Mouse (Mus musculus): Measurements from ENCODE around the gene Abi3bp. TPM values are rescaled to one million over a fixed set of nuclear protein-coding genes. Genes with fewer than 3 reads are reported as not detected.

The Abi3bp gene
- total and polyA plus RNA-seq, 3 experiments = 0.03 TPM; not detected in 2

DNA sequence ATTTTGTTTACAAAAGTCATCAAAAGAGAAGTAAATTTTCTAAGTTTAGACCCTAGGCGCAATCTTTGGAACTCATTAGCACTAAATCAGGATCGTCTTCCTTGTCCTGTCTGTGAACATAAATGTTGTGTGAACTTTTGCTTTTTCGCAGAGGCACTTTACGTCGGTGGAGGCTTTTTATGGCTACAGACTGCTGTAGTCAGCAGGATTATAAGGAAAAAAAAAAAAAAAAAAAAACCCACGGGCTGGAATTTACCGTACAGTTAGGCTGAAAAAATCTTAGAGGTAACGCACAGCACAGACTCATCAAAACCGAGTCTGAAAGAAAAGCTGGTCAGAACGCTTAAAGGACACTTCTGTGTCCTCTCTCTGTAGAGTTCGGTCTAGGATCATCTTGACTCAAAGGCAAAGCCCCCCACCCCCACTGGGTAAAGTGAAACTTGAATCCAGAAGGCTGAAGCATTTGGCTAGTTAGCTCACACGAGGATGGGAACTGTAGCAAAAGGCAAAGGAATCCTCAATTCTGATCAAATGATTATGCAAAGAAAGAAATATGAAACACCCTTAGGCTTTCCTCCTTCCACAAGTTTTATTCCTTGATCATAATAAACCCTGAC, 1.0 kb downstream of the Abi3bp start:
- Histone ChIP-seq H3K4me1 (ENCODE audit: control insufficient read depth in 1 of 2, insufficient read depth in 2 of 2, low read length in 2 of 2) (no peaks in the 10 kb centered on the region), H3K36me3 (ENCODE audit: control insufficient read depth in 1 of 2, insufficient read depth in 2 of 2, low read length in 2 of 2) (no peaks in the 10 kb centered on the region), H3K9me3 (replicated peaks; ENCODE audit: insufficient read depth, low read length) (no peaks in the 10 kb centered on the region), H3K27me3 (ENCODE audit: control insufficient read depth in 1 of 2, insufficient read depth in 2 of 2, low read length in 2 of 2) (no peaks in the 10 kb centered on the region; a peak in 1 of 4 replicates), H3K9ac (ENCODE audit: control insufficient read depth, low read depth, low read length, poor library complexity, severe bottlenecking) (no peak overlapping the region), H3K4me3 (ENCODE audit: control insufficient read depth in 1 of 2, insufficient read depth in 1 of 2, low read depth in 2 of 2, low read length in 2 of 2) (no peak overlapping the region), H3K79me2 (ENCODE audit: control insufficient read depth, insufficient read depth, low read length, poor library complexity) (no peaks in the 10 kb centered on the region), H3K27ac (ENCODE audit: control insufficient read depth, low read depth, low read length) (no peak overlapping the region)
- no peak for DNase-seq (ENCODE audit: low read depth, low spot score)
- no peak for TF ChIP-seq RAD21 (IDR thresholded peaks at IDR 0.05; ENCODE audit: low read depth, low read length)
- no peak for TF ChIP-seq MAFK (IDR thresholded peaks at IDR 0.05; ENCODE audit: borderline replicate concordance, low read depth, low read length)
- no peak for TF ChIP-seq CHD2 (IDR thresholded peaks at IDR 0.05; ENCODE audit: low read length)
- no peak for TF ChIP-seq MAZ (IDR thresholded peaks at IDR 0.05; ENCODE audit: low read depth, low read length)
- no peak for TF ChIP-seq CHD1 (IDR thresholded peaks at IDR 0.05; ENCODE audit: low read depth, low read length)
- TF ChIP-seq NELFE (IDR thresholded peaks at IDR 0.05; ENCODE audit: low read depth, low read length) = no peak
- TF ChIP-seq NRF1 (IDR thresholded peaks at IDR 0.05; ENCODE audit: insufficient read depth, low read depth, low read length, poor library complexity, severe bottlenecking) = no peak
- no peak for TF ChIP-seq GATA1 (IDR thresholded peaks at IDR 0.05; ENCODE audit: low read depth, low read length)
- TF ChIP-seq ELF1 (IDR thresholded peaks at IDR 0.05; ENCODE audit: low read depth, low read length) = no peak
- no peak for TF ChIP-seq CTCF (IDR thresholded peaks at IDR 0.05 in 2 of 3, conservative IDR thresholded peaks at IDR 0.05 in 1 of 3; ENCODE audit: control insufficient read depth in 1 of 3, insufficient read depth in 1 of 3, low read depth in 2 of 3, low read length in 3 of 3, poor library complexity in 1 of 3, severe bottlenecking in 1 of 3)
- TF ChIP-seq MXI1 (IDR thresholded peaks at IDR 0.05; ENCODE audit: low read depth, low read length) = no peak
- TF ChIP-seq POLR2AphosphoS2 (IDR thresholded peaks at IDR 0.05; ENCODE audit: low read length) = no peak
- no peak for TF ChIP-seq RCOR1 (IDR thresholded peaks at IDR 0.05; ENCODE audit: low read depth, low read length)

DNA sequence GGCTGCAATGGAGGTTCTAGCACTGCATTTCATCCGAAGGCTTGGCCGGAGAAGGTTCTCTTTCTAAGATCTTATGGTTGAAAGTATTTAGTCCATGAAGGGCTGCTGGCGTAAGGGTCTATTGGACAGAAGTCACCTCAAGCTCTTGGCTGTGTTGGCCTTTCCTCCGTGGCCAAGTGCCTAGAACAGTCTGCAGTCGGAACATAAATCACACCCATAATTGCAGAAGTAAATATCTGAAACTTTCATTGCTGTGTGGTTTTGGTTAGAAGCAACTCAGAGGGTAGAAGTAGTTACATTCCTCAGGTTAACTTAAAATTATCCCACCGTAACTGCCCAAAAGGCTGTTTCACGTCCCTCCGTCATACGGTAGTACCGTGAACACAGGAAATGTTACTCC, 5.8 kb downstream of the Abi3bp start:
- Histone ChIP-seq H3K27ac (ENCODE audit: control insufficient read depth, low read depth, low read length) (no peak overlapping the region), H3K79me2 (ENCODE audit: control insufficient read depth, insufficient read depth, low read length, poor library complexity) (no peaks in the 10 kb centered on the region), H3K9ac (ENCODE audit: control insufficient read depth, low read depth, low read length, poor library complexity, severe bottlenecking) (no peak overlapping the region), H3K27me3 (ENCODE audit: control insufficient read depth in 1 of 2, insufficient read depth in 2 of 2, low read length in 2 of 2) (no peaks in the 10 kb centered on the region; a peak in 1 of 4 replicates), H3K4me1 (ENCODE audit: control insufficient read depth in 1 of 2, insufficient read depth in 2 of 2, low read length in 2 of 2) (no peaks in the 10 kb centered on the region), H3K4me3 (ENCODE audit: control insufficient read depth in 1 of 2, insufficient read depth in 1 of 2, low read depth in 2 of 2, low read length in 2 of 2) (no peak overlapping the region), H3K9me3 (replicated peaks; ENCODE audit: insufficient read depth, low read length) (no peaks in the 10 kb centered on the region), H3K36me3 (ENCODE audit: control insufficient read depth in 1 of 2, insufficient read depth in 2 of 2, low read length in 2 of 2) (no peaks in the 10 kb centered on the region)
- TF ChIP-seq ZMIZ1 (IDR thresholded peaks at IDR 0.05; ENCODE audit: low read depth, low read length) (no peak), TBP (IDR thresholded peaks at IDR 0.05; ENCODE audit: low read depth, low read length) (no peak), TCF12 (IDR thresholded peaks at IDR 0.05; ENCODE audit: low read depth, low read length) (no peak), JUND (IDR thresholded peaks at IDR 0.05; ENCODE audit: low read depth, low read length) (no peak), MYB (IDR thresholded peaks at IDR 0.05; ENCODE audit: low read depth, low read length) (no peak), MAFK (IDR thresholded peaks at IDR 0.05; ENCODE audit: borderline replicate concordance, low read depth, low read length) (no peak), SMC3 (IDR thresholded peaks at IDR 0.05; ENCODE audit: low read depth, low read length) (no peak), EP300 (IDR thresholded peaks at IDR 0.05; ENCODE audit: low read depth in 1 of 2, low read length in 2 of 2) (no peak), RAD21 (IDR thresholded peaks at IDR 0.05; ENCODE audit: low read depth, low read length) (no peak), ETS1 (IDR thresholded peaks at IDR 0.05; ENCODE audit: low read depth, low read length) (no peak), TAL1 (IDR thresholded peaks at IDR 0.05; ENCODE audit: low read length) (no peak), POLR2AphosphoS2 (IDR thresholded peaks at IDR 0.05; ENCODE audit: low read length) (no peak), HCFC1 (IDR thresholded peaks at IDR 0.05; ENCODE audit: low read depth, low read length) (no peak), CHD2 (IDR thresholded peaks at IDR 0.05; ENCODE audit: low read length) (no peak), ZC3H11A (IDR thresholded peaks at IDR 0.05; ENCODE audit: low read depth, low read length) (no peak), BHLHE40 (IDR thresholded peaks at IDR 0.05; ENCODE audit: borderline replicate concordance, low read depth, low read length) (no peak), MAX (IDR thresholded peaks at IDR 0.05; ENCODE audit: low read length) (no peak), KAT2A (conservative IDR thresholded peaks at IDR 0.05; ENCODE audit: low read depth, low read length) (no peak), E2F4 (IDR thresholded peaks at IDR 0.05; ENCODE audit: borderline replicate concordance, low read depth, low read length) (no peak), GATA1 (IDR thresholded peaks at IDR 0.05; ENCODE audit: low read depth, low read length) (no peak)
- no peak for DNase-seq (ENCODE audit: low read depth, low spot score)
